Mouse (Mus musculus) embryonic fibroblast, embryonic 13.5 days (primary cell): ENCODE data around the gene Tac4.

Experiments used
- CTCF ChIP-seq: IDR thresholded peaks from 2 replicates; pipeline ENCODE4 v1.5.1; 2011; ENCODE audit warnings: mild to moderate bottlenecking, control low read depth, low read length, moderate library complexity, borderline replicate concordance; ENCODE audit not compliant: insufficient read depth
- POLR2A ChIP-seq: IDR thresholded peaks from 2 replicates; pipeline ENCODE4 v1.6.1; 2011; ENCODE audit warnings: low read depth, mild to moderate bottlenecking, control low read depth, low read length, moderate library complexity

- TF ChIP-seq CTCF (no peak), POLR2A (no peak)
Observed at GRCm38 (mm10) chr11:95254165-95254564, 7.2 kb upstream of the Tac4 start.
